Mouse (Mus musculus) C2C12 (cell line): Measurements from ENCODE around the gene Cbx3.

ENCODE experiments used
- CEBPB ChIP-seq: IDR thresholded peaks from one replicate; pipeline ENCODE4 v1.6.1; 2011; ENCODE audit warnings: low read depth, mild to moderate bottlenecking, control low read depth, moderate library complexity
- CTCF ChIP-seq: IDR thresholded peaks from one replicate; pipeline ENCODE4 v1.5.1; 2011; ENCODE audit not compliant: control insufficient read depth, insufficient read depth, insufficient read length
- FOSL1 ChIP-seq: IDR thresholded peaks from one replicate; pipeline ENCODE4 v1.8.0; 2011; ENCODE audit warnings: mild to moderate bottlenecking, low read length; ENCODE audit not compliant: poor library complexity, insufficient read depth, severe bottlenecking
- MYOD1 ChIP-seq: IDR thresholded peaks from one replicate; pipeline ENCODE4 v1.6.1; 2011; ENCODE audit warnings: low read depth; ENCODE audit not compliant: control insufficient read depth, insufficient read length
- MYOG ChIP-seq: IDR thresholded peaks from one replicate; pipeline ENCODE4 v1.6.1; 2011; ENCODE audit not compliant: control insufficient read depth, insufficient read length; ENCODE audit errors: extremely low read depth
- USF1 ChIP-seq: IDR thresholded peaks from one replicate; pipeline ENCODE4 v1.6.1; 2011; ENCODE audit warnings: low read depth, mild to moderate bottlenecking, control low read depth, moderate library complexity

- TF ChIP-seq CEBPB (no peak), CTCF (no peak), MYOG (no peak), MYOD1 (no peak), USF1 (no peak), FOSL1 (no peak)
Observed at GRCm38 (mm10) chr6:51523310-51523709, 53.1 kb downstream of the Cbx3 start.
